Mouse (Mus musculus) bone marrow, adult 2 months (tissue): Measurements from ENCODE around the gene AL732309.1.

Experiments used
- CTCF ChIP-seq: fragments of 200-500 bp; IDR thresholded peaks from 2 replicates; pipeline ENCODE4 v1.5.1; 2011; ENCODE audit warnings: low read length, control low read depth; ENCODE audit not compliant: control insufficient read depth, insufficient read depth
- POLR2A ChIP-seq: fragments of 200-500 bp; IDR thresholded peaks from 2 replicates; pipeline ENCODE4 v1.6.1; 2011; ENCODE audit warnings: low read depth, mild to moderate bottlenecking, control low read depth, low read length, borderline replicate concordance; ENCODE audit not compliant: control insufficient read depth

DNA sequence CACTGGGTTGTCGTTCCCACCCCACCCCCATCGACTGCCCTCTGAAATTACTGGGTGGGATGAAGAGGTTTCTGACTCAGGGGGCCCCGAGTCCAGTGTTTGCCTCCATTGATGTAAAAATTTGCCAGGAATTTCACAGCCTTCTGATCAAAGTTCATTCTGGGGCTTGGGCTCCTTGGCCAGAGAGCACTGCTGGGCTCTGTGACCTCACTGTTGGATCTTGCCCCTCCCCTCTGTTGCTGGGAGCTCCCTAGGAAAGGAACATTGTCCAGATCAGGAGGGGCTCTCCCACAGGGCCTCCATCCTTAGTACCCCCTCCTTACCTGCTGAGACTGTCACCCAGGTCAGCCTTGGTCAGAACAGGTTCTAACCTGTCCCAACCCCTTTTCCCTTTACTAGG, 32.2 kb downstream of the AL732309.1 start, which contains the start of gene Stpg3:
- TF ChIP-seq CTCF (no peak), POLR2A (no peak)
